In the genomic region with DNA sequence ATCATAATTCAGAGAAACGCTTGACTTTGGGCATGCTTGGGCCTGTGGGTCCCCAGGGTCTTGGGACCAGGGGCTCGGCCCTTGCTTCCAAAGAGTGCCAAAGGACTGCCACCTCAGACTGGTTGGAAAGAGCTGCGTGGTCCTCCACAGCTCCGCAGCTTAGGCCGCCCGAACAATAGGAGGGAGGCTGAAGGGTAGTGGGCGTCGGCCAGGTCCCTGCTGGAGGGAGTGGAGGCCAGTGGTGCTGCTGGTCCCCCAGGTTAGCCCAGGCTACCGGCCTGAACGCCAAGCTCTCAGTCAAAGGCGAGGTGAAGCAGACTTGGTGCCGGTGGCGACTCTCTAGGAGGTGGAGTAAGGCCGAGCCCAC, we compare ENCODE assay signal across 9 mouse cellular contexts. TPM values are rescaled to one million over a fixed set of nuclear protein-coding genes. Genes with fewer than 3 reads are reported as not detected.
DNase-seq lines count a peak whose midpoint lies in the region; ATAC-seq and TF ChIP-seq lines count a peak whose summit lies in the region.
"Had no signal": no experiment of that assay in that cellular context is flagged by ENCODE, and none has a peak within 500 bp of the region (broad histone marks: within the 10 kb centered on the region; RNA-seq: fewer than 3 reads in every experiment).

No protein-coding gene starts in this region.

- H3K27me3 ChIP-seq in heart, embryonic 12.5 days (replicated peaks): peaks cover 48% of the 10 kb centered on the region
- no peaks in the 10 kb centered on the region for H3K27me3 ChIP-seq in C2C12 (ENCODE audit: control insufficient read depth, insufficient read depth, insufficient read length)
- peaks cover 26% of the 10 kb centered on the region for H3K27me3 ChIP-seq in forebrain, embryonic 11.5 days (ENCODE audit: control insufficient read depth, insufficient read depth, low read length)
- peaks cover 91% of the 10 kb centered on the region for H3K27me3 ChIP-seq in liver, embryonic 12.5 days (replicated peaks)

- H3K4me3 ChIP-seq in heart, embryonic 12.5 days: peak overlapping the region; percentile 64
- peak overlapping the region; percentile 42 for H3K4me3 ChIP-seq in C2C12 (ENCODE audit: insufficient read depth, poor library complexity, severe bottlenecking)
- H3K4me3 ChIP-seq in forebrain, embryonic 11.5 days (ENCODE audit: low read depth, low read length): peak overlapping the region; percentile 57
- H3K4me3 ChIP-seq in liver, embryonic 12.5 days: peak overlapping the region; percentile 52

- peak overlapping the region; percentile 100 for H3K4me2 ChIP-seq in heart, embryonic 12.5 days
- peak overlapping the region; percentile 100 for H3K4me2 ChIP-seq in forebrain, embryonic 11.5 days (ENCODE audit: low read depth, low read length, severe bottlenecking)
- peak overlapping the region; percentile 75 for H3K4me2 ChIP-seq in liver, embryonic 12.5 days

- WGBS in heart, embryonic 12.5 days: 12% methylated on average over 14 of the region's 14 CpGs
- 5% methylated on average over 14 of the region's 14 CpGs for WGBS in forebrain, embryonic 11.5 days
- WGBS in liver, embryonic 12.5 days (ENCODE audit: insufficient replicate concordance): 21% methylated on average over 14 of the region's 14 CpGs

- ATAC-seq in heart, embryonic 12.5 days (ENCODE audit: insufficient number of reproducible peaks, low FRiP score): no peak
- 0 out of 2 replicates have a peak, but pooled peaks have one; percentile 22 for ATAC-seq in forebrain, embryonic 11.5 days (replicated peaks; ENCODE audit: low FRiP score)
- 0 out of 2 replicates have a peak, but pooled peaks have one; percentile 18 for ATAC-seq in liver, embryonic 12.5 days

- H3K79me2 ChIP-seq in C2C12 (ENCODE audit: control insufficient read depth, insufficient read depth): no peaks in the 10 kb centered on the region

- H3K9ac ChIP-seq in heart, embryonic 12.5 days: peak overlapping the region; percentile 75
- peak overlapping the region; percentile 67 for H3K9ac ChIP-seq in forebrain, embryonic 11.5 days (ENCODE audit: low read length)
- no peak overlapping the region for H3K9ac ChIP-seq in liver, embryonic 12.5 days

- H3K4me1 ChIP-seq in heart, embryonic 12.5 days (replicated peaks): peaks cover 17% of the 10 kb centered on the region
- no peaks in the 10 kb centered on the region; the same call in 1 of the 2 replicates for H3K4me1 ChIP-seq in forebrain, embryonic 11.5 days (replicated peaks; ENCODE audit: control insufficient read depth, insufficient read depth, low read length)
- H3K4me1 ChIP-seq in liver, embryonic 12.5 days: peaks cover 18% of the 10 kb centered on the region

- H3K27ac ChIP-seq in heart, embryonic 12.5 days (ENCODE audit: poor library complexity, severe bottlenecking): no peak overlapping the region
- no peak overlapping the region for H3K27ac ChIP-seq in forebrain, embryonic 11.5 days (ENCODE audit: low read depth, low read length)
- no peak overlapping the region for H3K27ac ChIP-seq in liver, embryonic 12.5 days

- no peaks in the 10 kb centered on the region for H3K9me3 ChIP-seq in heart, embryonic 12.5 days (replicated peaks)
- H3K9me3 ChIP-seq in forebrain, embryonic 11.5 days (ENCODE audit: control insufficient read depth, low read length): no peaks in the 10 kb centered on the region
- H3K9me3 ChIP-seq in liver, embryonic 12.5 days (replicated peaks): no peaks in the 10 kb centered on the region
- H3K9me3 ChIP-seq: G1E had no signal

- no peaks in the 10 kb centered on the region for H3K79me3 ChIP-seq in C2C12 (ENCODE audit: low read depth)

- no peaks in the 10 kb centered on the region for H3K36me3 ChIP-seq in heart, embryonic 12.5 days
- H3K36me3 ChIP-seq in C2C12 (ENCODE audit: control insufficient read depth, insufficient read depth): no peaks in the 10 kb centered on the region
- no peaks in the 10 kb centered on the region for H3K36me3 ChIP-seq in forebrain, embryonic 11.5 days (ENCODE audit: control insufficient read depth, insufficient read depth, low read length)
- H3K36me3 ChIP-seq in liver, embryonic 12.5 days: no peaks in the 10 kb centered on the region
- H3K36me3 ChIP-seq: G1E had no signal

- DNase-seq in heart, adult 18-20 months: no peak
- DNase-seq in forebrain, embryonic 11.5 days (ENCODE audit: low spot score): no peak
- no peak for DNase-seq in urinary bladder, postnatal 4 days (ENCODE audit: low spot score in 2 of 2)
- no peak for DNase-seq in adrenal gland, adult 18-20 months (ENCODE audit: low spot score in 2 of 2)
- no peak for DNase-seq in layer of hippocampus, postnatal 25 days (ENCODE audit: extremely low spot score in 1 of 2, low spot score in 1 of 2)

- peak overlapping the region; percentile 77 for H3ac ChIP-seq in C2C12 (ENCODE audit: control insufficient read depth, insufficient read length, low read depth)

- no peak for TF ChIP-seq CTCF in C2C12 (IDR thresholded peaks at IDR 0.05; ENCODE audit: control insufficient read depth, insufficient read depth, insufficient read length)

TF ChIP-seq in C2C12, 6 proteins besides CTCF, POLR2A, EP300 and RAD21:
- TF ChIP-seq MYOD1 (IDR thresholded peaks at IDR 0.05; ENCODE audit: control insufficient read depth, insufficient read length, low read depth): no peak
- no peak for TF ChIP-seq USF1 (IDR thresholded peaks at IDR 0.05; ENCODE audit: low read depth)
- no peak for TF ChIP-seq FOSL1 (IDR thresholded peaks at IDR 0.05; ENCODE audit: insufficient read depth, low read length, poor library complexity, severe bottlenecking)
- TF ChIP-seq MYOG (IDR thresholded peaks at IDR 0.05; ENCODE audit: control insufficient read depth, extremely low read depth, insufficient read length): no peak

RNA-seq across cellular contexts. Expression of gene Epb41l1, which starts 0.4 kb away (rescaled TPM):
- 1.2 and 1.4 TPM in 2 replicates for polyA plus RNA-seq in heart, embryonic 12.5 days (2016; fragmentation: Nextera tagmentation; extraction: Ambion mirVana)
- total RNA-seq in heart, adult 18-20 months (2021): 10 to 100 TPM in 1 of 2 experiments, 1 to 10 TPM in 1; 7.5 to 10.5 TPM
- 37.8 TPM for polyA plus RNA-seq in C2C12 (2012; fragmentation: generic; extraction: Trizol)
- 3.1 and 3.6 TPM in 2 replicates for polyA plus RNA-seq in forebrain, embryonic 11.5 days (2014; fragmentation: Nextera tagmentation; extraction: Ambion mirVana)
- 0.75 and 1.0 TPM in 2 replicates for polyA plus RNA-seq in liver, embryonic 12.5 days (2016; fragmentation: Nextera tagmentation; extraction: Ambion mirVana)
- total RNA-seq in adrenal gland, adult 18-20 months (2021): 10 to 100 TPM; 67.0 to 75.9 TPM
- total RNA-seq in layer of hippocampus, postnatal 25 days (2021): 100 to 1,000 TPM; 310 to 347 TPM
